Mouse (Mus musculus) CD4-positive naive resting alpha-beta T cell, adult 76 days (primary cell): ENCODE results near the gene Vmn2r47. TPM values are rescaled to one million over a fixed set of nuclear protein-coding genes. Genes with fewer than 3 reads are reported as not detected.

ENCODE experiments used
- total RNA-seq: library from RNA; stranded (reverse); gene quantifications from one replicate; pipeline ENCODE4 v1.2.4, GENCODE M21; 2023

Vmn2r47 gene
- total RNA-seq = not detected

GRCm38 (mm10) chr7:9841225-9841624, at the start of gene Vmn2r47:
TSS of gene Vmn2r47 (minus strand) at chr7:9841325.

GRCm38 (mm10) chr7:9770471-9770870, 70.7 kb downstream of the Vmn2r47 start, which contains the start of gene Vmn2r46:
TSS of gene Vmn2r46 (minus strand) at chr7:9770571.

Other genes starting within 250 kb of the Vmn2r47 start
- gene Vmn2r46, start 70.8 kb downstream of the Vmn2r47 start, total RNA-seq = not detected
- not detected for gene Vmn2r48, start 112.3 kb upstream of the Vmn2r47 start, total RNA-seq
- gene Vmn2r49, start 150.9 kb upstream of the Vmn2r47 start, total RNA-seq = not detected
- not detected for gene Vmn2r50, start 212.0 kb upstream of the Vmn2r47 start, total RNA-seq